Mouse (Mus musculus) layer of hippocampus, adult 8-10 months (tissue): ENCODE measurements around the gene Xcl1. TPM values are rescaled to one million over a fixed set of nuclear protein-coding genes. Genes with fewer than 3 reads are reported as not detected.

ENCODE experiments used
- DNase-seq, 2 experiments: peaks; one replicate each; pipeline ENCODE4 v3.0.0; 2022; ENCODE audit warnings: low spot score in 2 of 2
- total RNA-seq, 4 experiments: library from RNA; stranded (reverse); gene quantifications; 2 replicates each; pipeline ENCODE4 v1.2.4; 2022

The Xcl1 gene
- under 1 TPM in 1 of 4 experiments, not detected in 3; 0.93 TPM for total RNA-seq

DNA sequence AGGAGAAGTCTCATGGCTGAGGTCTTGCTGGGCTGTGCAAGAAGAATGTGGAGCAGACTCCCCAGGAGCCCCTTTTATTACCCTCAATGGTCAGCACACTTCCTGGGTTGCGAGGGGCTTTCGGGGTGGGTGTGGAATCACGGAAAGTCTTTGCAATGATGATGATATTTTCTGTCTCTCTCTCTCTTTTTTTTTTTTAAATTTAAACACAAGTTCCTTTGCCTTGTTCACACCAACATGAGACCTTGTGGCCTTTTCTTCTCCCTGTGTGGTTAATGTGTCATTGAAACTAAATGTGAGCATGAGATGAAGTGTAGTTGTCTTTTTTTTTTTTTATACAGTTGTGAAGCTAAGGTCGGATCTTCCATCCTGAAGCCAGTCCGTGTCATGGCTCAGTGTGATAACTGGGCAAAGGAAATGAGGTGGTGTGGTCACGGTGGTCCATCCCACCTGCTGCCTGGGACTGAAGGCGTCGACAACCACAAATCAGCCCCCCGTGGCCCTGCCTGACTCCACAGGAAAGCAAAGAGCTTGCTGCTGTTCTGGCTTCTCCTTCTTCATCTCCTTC, at the start of gene Xcl1:
Xcl1 (minus strand) TSS at position 51 of the 568 bp plus-strand sequence.
- DNase-seq: no peak

DNA sequence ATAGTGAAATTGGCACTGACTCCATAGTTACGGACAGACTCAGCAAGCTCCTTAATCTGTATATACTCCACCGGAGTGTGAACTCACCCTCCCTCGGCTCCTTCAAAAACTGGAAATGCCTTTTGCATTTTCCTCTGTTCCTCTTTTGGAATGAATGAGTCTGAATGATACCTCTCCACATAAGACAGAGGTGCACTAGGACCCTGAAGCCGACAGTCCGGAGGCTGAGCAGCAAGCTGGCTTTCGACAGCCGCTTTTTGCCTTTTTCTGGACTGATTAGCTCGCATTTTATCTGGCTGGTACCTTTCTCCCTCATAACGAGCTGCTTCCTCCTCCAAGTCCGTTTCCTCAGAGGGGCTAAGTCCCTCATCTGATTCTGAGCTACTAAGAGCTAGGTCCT, 49.4 kb upstream of the Xcl1 start:
- DNase-seq: peak in 1 of 2 experiments; percentile 39

DNA sequence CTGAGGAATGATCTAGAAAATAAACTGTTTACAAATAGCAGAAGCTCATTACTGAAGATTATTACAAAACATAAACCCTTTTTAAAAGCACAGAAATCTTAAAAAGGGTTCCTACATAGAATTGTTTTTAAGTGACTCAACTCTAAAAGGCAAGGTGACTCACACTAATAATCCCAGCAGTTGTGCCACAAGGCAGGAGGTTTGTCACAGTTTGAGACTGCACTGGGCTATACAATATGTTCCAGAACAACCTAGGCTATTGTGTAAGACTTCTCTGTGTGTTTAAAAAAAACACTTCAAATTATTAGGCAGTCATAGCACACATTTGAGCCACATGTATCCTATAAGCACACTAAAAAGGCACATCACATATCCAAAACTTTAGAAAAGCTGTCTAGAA, 42.0 kb upstream of the Xcl1 start:
- no peak for DNase-seq

- DNase-seq: no peak
These were observed 40.4 kb upstream of the Xcl1 start for GRCm38 (mm10) chr1:164975729-164976128.

GRCm38 (mm10) chr1:164975276-164975675, 39.9 kb upstream of the Xcl1 start:
- DNase-seq: no peak

DNA sequence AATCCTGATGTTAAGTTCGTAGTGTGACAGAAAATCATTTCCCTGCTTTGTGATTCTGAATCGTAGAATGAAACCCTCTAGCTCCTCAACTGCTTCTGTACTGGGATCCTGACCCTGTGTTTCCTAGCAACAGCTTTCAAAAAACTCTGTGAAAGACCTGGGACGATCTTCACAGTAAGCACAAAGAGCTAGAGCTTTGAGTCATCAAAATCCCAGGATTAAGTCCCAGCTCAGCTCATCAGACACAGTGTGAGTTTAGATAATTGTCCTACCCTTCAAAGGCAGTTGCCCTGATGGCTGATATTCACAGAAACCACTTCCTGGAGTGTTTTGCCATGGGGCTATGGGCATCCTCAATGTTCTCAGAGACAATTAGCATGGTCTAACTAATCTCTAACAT, 38.5 kb upstream of the Xcl1 start:
- no peak for DNase-seq

DNA sequence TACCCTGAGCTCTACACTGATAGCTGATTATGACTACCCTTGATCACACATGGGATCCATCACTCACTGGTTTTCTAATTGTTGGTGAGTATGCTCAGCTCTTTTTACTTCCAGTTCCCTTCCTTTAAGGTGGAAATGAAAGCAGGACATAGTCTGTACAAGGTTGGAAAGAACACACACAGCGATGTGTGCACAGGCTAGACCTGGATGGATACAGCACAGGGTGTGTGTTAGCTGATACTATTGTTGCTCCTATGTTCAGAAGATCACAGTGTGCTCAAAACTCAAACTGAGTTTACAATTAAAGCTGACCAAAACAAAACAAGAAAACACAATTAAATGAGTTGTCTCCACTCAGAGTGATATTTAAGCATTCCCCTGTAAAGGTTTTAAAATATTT, 38.0 kb upstream of the Xcl1 start:
- DNase-seq: no peak

- no peak for DNase-seq
These were observed 37.4 kb upstream of the Xcl1 start for GRCm38 (mm10) chr1:164972744-164973143.

DNA sequence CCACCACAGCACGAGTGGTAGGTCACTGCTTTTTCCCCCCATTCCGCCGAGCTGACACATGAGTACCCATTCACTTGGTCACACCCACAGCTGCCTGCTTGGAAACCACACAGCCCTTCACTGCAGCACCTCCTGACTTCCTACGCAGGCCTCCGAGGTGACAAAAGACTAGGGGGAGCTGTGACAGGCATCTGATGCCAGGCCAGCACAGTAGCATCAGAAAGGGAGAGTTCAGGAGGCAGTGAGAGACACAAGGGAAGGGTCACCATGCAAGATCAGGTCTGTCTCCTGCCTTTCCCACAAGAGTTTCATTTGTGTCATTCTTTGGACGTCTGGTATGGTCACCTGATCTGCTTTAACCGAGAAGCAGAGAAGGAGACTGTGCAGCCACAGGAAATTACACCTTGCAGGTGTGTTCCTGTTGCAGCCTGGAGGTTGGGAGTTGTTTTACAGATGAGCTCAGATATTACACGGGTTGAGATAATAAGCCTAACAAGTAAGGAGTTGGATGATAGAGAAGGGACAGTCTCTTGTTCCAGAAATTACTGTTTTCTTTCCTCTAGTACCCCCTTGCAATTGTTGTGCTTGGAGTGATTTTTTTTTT, 30.9 kb upstream of the Xcl1 start:
- no peak for DNase-seq

DNA sequence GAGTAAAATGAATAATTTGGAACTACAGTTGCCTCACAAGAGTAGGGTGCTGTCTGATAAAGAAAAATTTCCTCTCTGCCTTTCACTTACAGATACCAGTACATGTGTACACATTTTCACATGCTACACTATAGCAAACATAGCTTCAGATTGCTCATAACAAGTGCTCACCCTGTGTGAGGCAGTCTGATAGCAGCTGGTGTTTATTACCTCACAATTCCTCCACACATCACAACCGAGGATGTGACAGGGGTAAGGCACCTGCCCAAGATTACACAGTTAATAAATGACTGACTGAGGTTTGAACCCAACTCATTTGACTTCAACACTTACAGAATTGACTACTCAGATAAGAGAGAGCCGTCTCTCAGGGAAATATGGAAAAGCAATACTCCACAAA, 25.3 kb upstream of the Xcl1 start:
- no peak for DNase-seq

- no peak for DNase-seq
These were observed 24.6 kb upstream of the Xcl1 start for GRCm38 (mm10) chr1:164959787-164960385.

- DNase-seq: no peak
These were observed 23.8 kb upstream of the Xcl1 start for GRCm38 (mm10) chr1:164959160-164959559.

GRCm38 (mm10) chr1:164957974-164958373, 22.6 kb upstream of the Xcl1 start:
- DNase-seq: no peak

DNA sequence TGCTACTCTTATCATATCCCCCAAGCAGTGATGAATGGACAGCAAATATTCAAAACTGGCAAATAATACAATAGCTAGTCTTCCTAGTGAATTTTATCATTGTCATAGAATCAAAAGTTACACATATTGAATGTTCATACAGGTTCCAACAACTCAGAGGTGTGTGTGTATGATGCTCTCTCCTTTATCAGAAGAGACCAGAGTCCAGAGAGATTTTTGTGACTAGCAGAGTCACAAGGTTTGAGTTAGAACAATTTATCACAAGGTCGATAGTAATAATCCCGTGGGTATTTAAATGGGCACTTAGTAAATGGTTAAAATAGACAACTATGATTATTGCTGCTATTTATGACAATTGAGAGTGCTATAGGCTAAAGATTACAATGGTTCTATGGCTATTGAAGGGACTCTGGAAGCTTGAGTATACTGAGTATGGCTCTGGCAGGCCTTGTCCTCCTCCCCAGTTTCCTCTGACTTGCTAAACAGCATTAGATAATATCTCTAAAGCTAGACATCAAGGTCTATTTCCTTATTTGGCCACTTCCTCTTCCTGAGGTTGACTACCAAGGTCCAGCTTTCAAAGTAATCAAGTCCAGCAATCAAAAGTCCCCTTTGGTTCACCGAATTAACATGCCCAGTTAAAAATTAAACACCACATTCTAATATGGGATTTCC, 21.5 kb upstream of the Xcl1 start:
- DNase-seq: no peak

- no peak for DNase-seq
These were observed 20.3 kb upstream of the Xcl1 start for GRCm38 (mm10) chr1:164955452-164956196.

- DNase-seq: no peak
These were observed 18.2 kb upstream of the Xcl1 start for GRCm38 (mm10) chr1:164953574-164953973.

- no peak for DNase-seq
These were observed 733 bp upstream of the Xcl1 start for GRCm38 (mm10) chr1:164936060-164936459.

GRCm38 (mm10) chr1:164933441-164934188, 1.7 kb downstream of the Xcl1 start:
- DNase-seq: no peak

- DNase-seq: peak; percentile 16 to 24
These were observed 4.2 kb downstream of the Xcl1 start for GRCm38 (mm10) chr1:164931135-164931534.

DNA sequence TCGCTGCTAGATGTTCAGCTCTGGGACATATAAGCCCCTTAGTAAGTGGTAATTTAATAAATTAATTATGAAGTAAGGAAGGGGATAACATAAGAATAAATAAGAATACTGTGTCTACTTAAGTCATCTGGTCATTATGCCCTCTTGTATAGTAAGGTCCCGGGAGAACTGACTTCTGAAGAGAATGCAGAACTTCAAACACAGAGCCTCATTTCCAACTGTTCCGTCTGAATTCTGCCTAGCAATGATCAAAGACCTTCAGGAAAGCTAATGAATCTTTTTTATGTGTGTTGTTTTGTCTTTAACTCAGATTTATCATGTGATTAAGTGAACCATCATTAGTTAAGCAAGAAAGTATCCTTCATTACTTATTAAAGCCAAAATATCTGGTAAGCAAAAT, 5.3 kb downstream of the Xcl1 start:
- no peak for DNase-seq

DNA sequence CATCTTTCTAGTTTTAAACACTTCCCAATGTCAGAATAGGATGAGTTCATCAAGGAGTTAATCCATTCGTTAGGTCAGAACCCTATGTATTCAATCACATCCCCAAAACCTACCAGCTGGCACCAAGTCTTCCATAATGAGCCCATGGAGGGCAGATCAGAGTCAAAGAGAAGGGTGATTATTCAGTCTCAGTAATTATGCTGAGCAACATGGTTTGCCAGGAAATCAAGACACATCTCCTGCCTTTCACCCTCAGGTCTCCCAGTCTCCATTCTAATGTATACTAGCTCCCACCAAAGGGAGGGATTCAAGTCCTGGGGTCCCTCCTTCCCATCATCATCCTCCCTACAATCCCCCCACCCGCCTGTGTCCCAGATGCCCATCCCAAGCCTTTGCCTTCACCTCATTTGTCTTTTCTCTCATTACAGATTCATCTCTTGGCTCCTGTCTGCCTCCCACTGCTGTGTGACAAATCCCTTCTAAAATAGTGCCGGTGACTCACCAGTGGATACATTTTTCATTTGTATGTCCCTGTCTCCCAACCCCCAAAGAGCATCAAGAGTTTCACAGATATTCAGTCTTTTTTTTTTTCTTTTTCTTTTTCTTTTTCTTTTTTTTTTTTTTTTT, 8.7 kb downstream of the Xcl1 start:
- DNase-seq: peak; percentile 56 to 81
